Mouse (Mus musculus) neutrophil, adult 5-6 weeks (primary cell): ENCODE results near the gene Ganc. TPM values are rescaled to one million over a fixed set of nuclear protein-coding genes. Genes with fewer than 3 reads are reported as not detected.
A peak's percentile ranks its signal among the peaks of the same experiment; 100 is the strongest.

ENCODE experiments used
- ATAC-seq: fragments of 151-379, 151-347 bp; 2 replicates; pipeline ENCODE4 v1.8.0; 2017; ENCODE audit warnings: mild to moderate bottlenecking, moderate TSS enrichment; ENCODE audit not compliant: insufficient number of reproducible peaks, poor library complexity, low FRiP score, severe bottlenecking; ENCODE audit errors: extremely low read depth
- total RNA-seq: library from RNA; stranded (forward); fragments of 200-1000 nt; gene quantifications from 2 replicates; pipeline ENCODE4 v1.2.3, GENCODE M21; 2017

The Ganc gene
- total RNA-seq, 1 experiment from 2014 or later = 64.7 TPM

- ATAC-seq = no peak
Measured at GRCm38 (mm10) chr2:120493254-120493653, 89.6 kb downstream of the Ganc start.

DNA sequence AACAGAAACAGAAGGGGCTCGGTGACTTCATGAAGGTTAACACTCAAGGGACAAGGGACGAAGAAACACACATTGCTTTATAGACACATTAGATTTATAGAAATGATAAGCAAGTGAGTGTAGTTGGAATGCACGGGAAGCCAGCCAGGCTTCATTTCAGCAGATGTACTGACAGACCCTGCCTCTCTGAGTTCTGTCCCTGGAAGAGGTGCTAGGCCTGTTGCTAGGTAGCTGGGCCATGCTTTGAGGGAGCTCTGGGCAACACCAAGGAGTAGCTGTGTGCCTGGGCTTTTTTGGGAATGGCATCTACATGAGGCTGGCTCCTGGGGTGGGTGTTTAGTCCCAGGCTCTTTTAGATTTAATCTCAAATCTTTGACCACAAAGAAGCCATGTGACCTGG, 92.8 kb downstream of the Ganc start:
- no peak for ATAC-seq

- peak; percentile 28; the same call in 1 of the 2 replicates for ATAC-seq
Measured at GRCm38 (mm10) chr2:120499971-120500471, 96.3 kb downstream of the Ganc start.

DNA sequence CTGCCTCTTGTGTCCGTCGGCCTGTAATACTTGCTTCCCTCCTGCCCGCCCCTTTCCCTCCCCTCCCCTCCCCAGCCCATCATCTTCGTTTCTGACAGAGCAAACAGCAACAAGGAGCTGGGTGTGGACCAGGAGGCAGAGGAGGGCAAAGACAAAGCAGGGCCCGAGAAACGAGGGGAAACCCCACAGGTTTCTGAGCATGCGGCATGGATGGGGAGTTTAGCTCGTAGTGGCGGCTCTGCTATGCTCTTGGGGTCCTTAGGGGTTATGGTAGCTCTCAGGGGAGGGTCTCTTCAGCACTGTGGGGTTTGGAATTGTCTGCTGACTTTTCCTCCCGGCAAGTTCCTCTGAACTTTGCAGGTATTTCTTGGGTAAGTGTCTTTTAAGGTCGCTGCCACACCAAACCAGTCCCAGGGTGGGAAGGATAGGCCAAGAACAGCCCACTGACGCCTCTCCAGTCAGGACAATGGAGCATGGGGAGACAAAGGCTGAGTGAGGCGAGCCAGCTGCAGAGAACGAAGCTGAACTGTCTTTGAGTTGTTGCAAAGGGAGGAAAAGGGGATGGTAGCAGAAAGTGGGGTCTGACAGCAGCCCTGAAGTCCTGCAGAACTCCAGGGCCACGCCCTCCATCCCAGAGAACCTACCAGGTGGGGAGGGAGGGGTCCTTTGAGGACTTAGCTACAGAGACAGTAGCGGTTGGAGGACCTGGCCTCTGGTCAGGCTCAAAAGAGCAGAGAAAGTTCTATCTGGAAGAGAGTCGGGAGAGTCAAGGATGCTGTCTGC, 97.6 kb downstream of the Ganc start:
- ATAC-seq = no peak

DNA sequence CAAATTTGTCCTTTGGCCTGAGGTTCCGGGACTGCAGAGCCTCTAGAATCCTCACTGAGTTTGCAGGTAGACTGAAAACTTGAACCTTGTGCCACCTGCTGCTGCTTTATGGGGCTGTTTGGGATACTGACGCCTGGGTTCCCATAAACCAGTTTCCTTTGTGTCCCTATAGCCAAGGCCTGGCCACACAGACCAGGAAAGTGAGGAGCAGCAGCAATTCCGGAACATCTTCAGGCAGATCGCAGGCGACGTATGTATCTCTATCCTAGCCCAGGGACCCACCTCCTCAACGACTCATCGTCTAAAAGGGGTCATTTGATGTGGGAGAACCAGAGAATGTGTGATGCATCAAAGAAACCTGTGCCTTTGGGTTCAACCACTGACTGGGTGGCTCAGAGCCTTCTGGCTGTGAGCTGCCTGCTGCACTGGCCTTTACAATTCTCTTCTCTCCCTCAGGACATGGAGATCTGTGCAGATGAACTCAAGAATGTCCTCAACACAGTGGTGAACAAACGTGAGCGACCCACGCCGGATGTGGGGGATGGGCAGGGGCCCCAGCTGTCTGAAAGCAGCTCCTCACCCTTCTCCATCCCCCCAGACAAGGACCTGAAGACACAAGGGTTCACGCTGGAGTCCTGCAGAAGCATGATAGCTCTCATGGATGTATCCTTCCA, 98.4 kb downstream of the Ganc start:
- ATAC-seq = no peak; the same call in 1 of the 2 replicates

DNA sequence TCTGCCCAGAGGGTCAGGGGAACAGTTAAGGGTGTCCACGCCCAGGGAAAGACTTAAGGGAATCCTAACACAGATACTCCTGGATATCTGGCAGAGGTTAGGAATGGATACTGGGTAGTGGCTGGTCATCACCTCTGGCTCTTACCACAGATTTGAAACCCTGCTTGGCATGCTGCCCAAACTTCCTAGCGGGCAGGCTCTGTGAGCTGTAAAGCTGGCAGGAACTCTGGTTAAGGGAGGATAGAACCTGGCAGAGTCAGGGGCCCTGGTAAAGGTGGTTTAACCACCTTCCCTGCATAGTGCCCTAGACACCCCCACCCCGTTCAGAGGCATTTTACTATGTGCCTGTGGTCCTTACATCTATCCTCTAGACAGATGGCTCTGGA, 98.9 kb downstream of the Ganc start:
- ATAC-seq = no peak

DNA sequence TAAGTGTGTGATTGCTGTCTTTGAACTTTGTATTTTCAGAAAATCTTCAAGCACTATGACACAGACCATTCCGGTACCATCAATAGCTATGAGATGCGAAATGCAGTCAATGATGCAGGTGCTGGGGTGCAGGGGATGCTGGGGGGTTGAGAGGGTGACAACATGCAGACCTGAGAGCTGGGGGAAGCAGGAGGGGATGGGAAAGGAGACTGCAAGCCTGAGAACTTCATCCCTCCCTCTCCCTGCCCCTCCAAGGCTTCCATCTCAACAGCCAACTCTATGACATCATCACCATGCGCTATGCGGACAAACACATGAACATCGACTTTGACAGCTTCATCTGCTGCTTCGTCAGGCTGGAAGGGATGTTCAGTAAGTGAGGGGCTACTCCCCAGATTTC, 99.4 kb downstream of the Ganc start:
- ATAC-seq = no peak

- no peak for ATAC-seq
Measured at GRCm38 (mm10) chr2:120503992-120504391, 100.3 kb downstream of the Ganc start.

Other genes starting within 250 kb of the Ganc start
- 42.6 and 46.1 TPM in 2 replicates for gene Ehd4, start 249.3 kb upstream of the Ganc start, total RNA-seq
- gene Pla2g4e, start 158.6 kb upstream of the Ganc start, total RNA-seq = not detected in 2 replicates
- gene Pla2g4d, start 114.7 kb upstream of the Ganc start, total RNA-seq = not detected in 2 replicates
- 0.23 and 0.25 TPM in 2 replicates for gene Pla2g4f, start 89.7 kb upstream of the Ganc start, total RNA-seq
- 52.8 and 54.6 TPM in 2 replicates for gene Vps39, start 50.8 kb upstream of the Ganc start, total RNA-seq
- 78.5 and 85.5 TPM in 2 replicates for gene Tmem87a, start 217 bp downstream of the Ganc start, total RNA-seq
- 2.8 and 5.0 TPM in 2 replicates for gene Capn3, start 52.1 kb downstream of the Ganc start, total RNA-seq
- 174 and 184 TPM in 2 replicates for gene Zfp106, start 159.9 kb downstream of the Ganc start, total RNA-seq
- gene Snap23, start 163.8 kb downstream of the Ganc start, total RNA-seq = 618 and 662 TPM in 2 replicates
- gene Haus2, start 205.5 kb downstream of the Ganc start, total RNA-seq = 6.3 and 7.4 TPM in 2 replicates
- gene Lrrc57, start 205.6 kb downstream of the Ganc start, total RNA-seq = 23.0 and 29.7 TPM in 2 replicates
- gene Stard9, start 225.2 kb downstream of the Ganc start, total RNA-seq = 6.4 and 6.9 TPM in 2 replicates